Mouse (Mus musculus) lung, adult 2 months (tissue): ENCODE measurements around the gene Gstt2. TPM values are rescaled to one million over a fixed set of nuclear protein-coding genes. Genes with fewer than 3 reads are reported as not detected.

Source experiments
- DNase-seq: peaks from one replicate; pipeline ENCODE4 v3.0.0; 2022
- H3K4me1 ChIP-seq: fragments of 200-500 bp; 2 replicates; pipeline ENCODE4 v1.6.1; 2011; ENCODE audit warnings: low read length; ENCODE audit not compliant: control insufficient read depth, insufficient read depth
- H3K4me3 ChIP-seq: fragments of 200-500 bp; replicated peaks from 2 replicates; pipeline ENCODE3; 2011; ENCODE audit warnings: low read depth, mild to moderate bottlenecking, control low read depth, low read length; ENCODE audit errors: extremely low read depth
- CTCF ChIP-seq: fragments of 200-500 bp; IDR thresholded peaks from 2 replicates; pipeline ENCODE4 v1.5.1; 2011; ENCODE audit warnings: mild to moderate bottlenecking, low read length, control low read depth; ENCODE audit not compliant: insufficient read depth
- POLR2A ChIP-seq: fragments of 200-500 bp; IDR thresholded peaks from 2 replicates; pipeline ENCODE4 v1.6.1; 2011; ENCODE audit warnings: low read depth, mild to moderate bottlenecking, control low read depth, low read length, borderline replicate concordance; ENCODE audit errors: extremely low read depth
- WGBS: fragments of 180-500 bp; shearing (Covaris S2); methylation state at CpG from one replicate; pipeline ENCODE4 v1.1.7; 2018; 5-methylcytosine and 5-hydroxymethylcytosine counted together
- polyA plus RNA-seq: library from polyadenylated mRNA; depleted of rRNA; stranded (reverse); fragments of >200 nt; gene quantifications from 2 replicates; pipeline ENCODE4 v1.2.3, GENCODE M21; 2012; rRNA removed

Gstt2 gene
- polyA plus RNA-seq, result 137 and 149 TPM in 2 replicates

DNA sequence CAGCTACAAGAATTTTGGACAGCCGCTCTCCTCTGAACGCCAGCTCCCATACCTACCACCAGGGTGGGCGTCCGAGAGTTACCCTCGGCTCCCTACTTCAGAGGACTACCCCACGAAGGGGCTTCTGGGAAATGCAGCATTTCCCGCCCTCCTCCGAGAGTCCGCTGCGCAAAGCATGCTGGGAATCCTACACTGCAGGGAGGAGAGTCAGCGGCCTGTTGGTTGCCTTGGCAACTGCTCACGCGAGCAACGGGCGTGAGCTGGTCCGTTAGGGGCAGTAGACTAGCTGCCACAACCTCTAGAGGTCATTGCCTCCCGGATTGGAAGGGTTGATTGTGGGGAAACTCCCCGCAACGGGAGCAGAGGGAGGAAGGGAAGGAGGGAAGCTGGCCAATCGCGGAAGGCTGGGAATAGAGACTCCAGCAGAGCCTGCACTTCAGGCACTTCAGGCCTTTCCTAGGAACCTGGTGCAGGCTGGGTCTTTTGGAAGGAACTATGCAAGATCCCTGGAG, at the start of gene Gstt2:
Gene Gstt2 (minus strand): TSS at position 177 of the 512 bp plus-strand sequence.
- TF ChIP-seq POLR2A, result peak; percentile 64; the same call in 1 of the 2 replicates
- TF ChIP-seq CTCF, result peak; percentile 22; the same call in 1 of the 2 replicates
- peak within 1 kb of the TSS; percentile 80 for H3K4me3 ChIP-seq
- H3K4me1 ChIP-seq, result peaks cover 4% of the 10 kb centered on the region
- DNase-seq, result peak; percentile 90
- WGBS, result under 1% methylated on average over 21 of the region's 21 CpGs

DNA sequence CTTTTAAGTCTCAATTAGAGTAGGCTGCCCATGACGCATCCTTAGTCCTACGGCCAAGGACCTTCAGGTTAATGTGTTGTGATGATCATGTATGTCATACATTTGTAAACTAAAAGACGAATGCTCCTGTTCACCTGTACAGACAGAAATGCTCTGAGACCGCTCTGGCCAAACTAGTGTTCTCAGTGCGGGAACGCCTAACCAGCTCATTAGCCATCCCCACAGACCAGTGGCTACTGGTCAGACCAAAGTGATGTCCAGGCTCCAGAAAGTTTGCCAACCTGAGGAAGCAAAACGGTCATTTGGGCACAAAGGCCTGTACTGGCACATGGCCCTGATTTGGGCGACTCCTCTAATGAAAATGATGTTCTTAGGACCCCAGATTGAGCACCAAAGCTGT, 47.5 kb upstream of the Gstt2 start:
- H3K4me3 ChIP-seq, result no peak overlapping the region
- 89% methylated on average over 8 of the region's 8 CpGs for WGBS
- no peaks in the 10 kb centered on the region for H3K4me1 ChIP-seq
- TF ChIP-seq CTCF, result no peak
- TF ChIP-seq POLR2A, result no peak
- DNase-seq, result no peak

DNA sequence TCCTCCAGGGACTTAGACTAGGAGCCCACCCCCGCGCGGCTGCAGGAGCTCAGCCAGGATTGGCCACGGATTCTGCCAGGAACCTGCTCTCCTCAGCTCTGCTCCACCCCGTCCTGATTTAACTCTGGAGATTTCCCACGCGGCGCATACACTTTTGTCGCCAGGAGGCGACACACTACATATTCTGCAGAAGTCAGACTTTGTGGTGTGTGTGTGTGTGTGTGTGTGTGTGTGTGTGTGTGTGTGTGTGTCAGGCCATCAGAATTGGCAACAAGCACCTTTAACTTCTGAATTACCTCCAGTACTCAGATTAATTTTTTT, 46.0 kb upstream of the Gstt2 start:
- H3K4me1 ChIP-seq, result no peaks in the 10 kb centered on the region
- peak; percentile 68 for DNase-seq
- no peak overlapping the region for H3K4me3 ChIP-seq
- under 1% methylated on average over 10 of the region's 10 CpGs for WGBS
- TF ChIP-seq POLR2A, result no peak
- TF ChIP-seq CTCF, result peak; percentile 54

DNA sequence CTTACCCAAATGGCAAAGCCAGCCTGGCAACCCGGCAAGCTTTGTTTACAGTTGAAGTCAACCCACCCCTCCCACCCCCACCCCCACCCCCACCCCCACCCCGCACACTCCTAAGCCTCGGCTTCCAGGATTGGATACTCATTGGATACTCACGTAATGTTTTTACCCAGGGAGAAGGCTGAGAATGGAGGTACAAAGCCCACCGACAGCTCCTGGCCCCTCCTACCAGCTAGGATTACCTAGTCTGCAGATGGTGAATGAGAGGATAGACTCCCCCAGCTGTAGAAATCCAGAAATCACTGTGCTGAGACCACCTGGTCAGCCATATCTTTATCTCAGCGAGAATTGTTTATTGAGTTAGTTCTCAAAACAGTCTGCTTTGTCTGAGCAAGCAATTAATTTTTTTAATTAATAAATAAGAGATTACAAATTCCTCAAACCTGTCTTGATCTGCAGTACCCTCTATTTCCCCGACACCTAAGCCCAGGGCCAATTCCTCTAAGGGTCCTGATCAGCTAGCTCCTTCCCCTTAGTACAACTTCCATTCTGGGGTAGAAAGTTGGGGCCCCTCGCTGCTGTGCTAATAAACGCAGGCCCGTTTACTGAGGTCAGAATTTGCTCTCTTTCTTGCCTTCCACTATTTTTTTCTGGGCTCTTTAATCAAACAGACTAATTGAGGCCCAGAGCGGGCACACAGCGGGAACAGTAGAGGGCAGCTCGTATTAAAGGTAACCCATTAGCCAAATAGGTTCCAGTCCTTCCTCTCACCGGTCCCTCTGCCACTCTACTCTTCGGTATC, 45.4 kb upstream of the Gstt2 start:
- no peak for DNase-seq
- 24% methylated on average over 15 of the region's 15 CpGs for WGBS
- TF ChIP-seq POLR2A (no peak), CTCF (no peak)
- H3K4me1 ChIP-seq, result no peaks in the 10 kb centered on the region
- H3K4me3 ChIP-seq, result no peak overlapping the region

DNA sequence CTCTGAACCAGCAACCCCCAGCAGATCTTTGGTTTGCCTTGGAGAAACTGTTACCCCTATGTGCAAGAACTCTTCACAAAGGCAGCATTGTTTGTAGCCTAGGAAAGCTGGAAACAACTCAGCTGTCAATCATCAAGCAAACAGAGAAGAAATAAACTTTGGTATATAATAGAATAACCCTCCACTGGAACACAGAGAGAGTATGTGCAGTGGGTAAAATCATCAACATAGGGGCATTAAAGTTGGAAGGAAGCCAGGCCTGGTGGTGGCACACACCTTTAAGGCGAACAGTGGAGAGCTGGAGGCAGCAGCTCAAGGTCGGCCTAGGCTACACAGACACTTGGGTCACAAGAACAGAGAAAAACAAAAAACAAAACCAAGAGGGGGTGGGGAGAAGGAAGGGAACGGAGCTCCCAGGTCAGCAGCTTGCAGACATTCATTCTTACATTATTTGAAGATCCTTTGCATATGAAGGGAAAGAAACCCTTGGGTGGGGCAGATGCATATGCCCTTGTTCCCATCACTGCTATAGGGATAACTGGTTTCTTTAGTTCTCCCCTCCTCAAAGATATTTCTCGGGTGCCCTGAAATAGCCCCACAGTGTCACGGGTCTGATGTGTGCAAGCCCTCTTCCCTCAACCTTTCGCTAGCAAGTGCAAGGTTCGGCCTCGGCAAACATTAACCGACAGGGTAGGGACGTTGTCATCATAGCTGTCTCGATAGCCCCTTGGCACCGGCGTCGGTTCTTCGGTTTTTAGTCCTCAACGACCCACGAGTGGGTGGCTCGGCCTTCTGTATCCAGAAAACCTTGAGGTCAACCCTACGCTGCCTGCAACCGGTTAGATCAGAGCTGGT, 44.6 kb upstream of the Gstt2 start:
- DNase-seq, result no peak
- Histone ChIP-seq H3K4me1 (no peaks in the 10 kb centered on the region), H3K4me3 (no peak overlapping the region)
- WGBS, result 35% methylated on average over 20 of the region's 20 CpGs
- TF ChIP-seq CTCF, result no peak
- TF ChIP-seq POLR2A, result no peak

DNA sequence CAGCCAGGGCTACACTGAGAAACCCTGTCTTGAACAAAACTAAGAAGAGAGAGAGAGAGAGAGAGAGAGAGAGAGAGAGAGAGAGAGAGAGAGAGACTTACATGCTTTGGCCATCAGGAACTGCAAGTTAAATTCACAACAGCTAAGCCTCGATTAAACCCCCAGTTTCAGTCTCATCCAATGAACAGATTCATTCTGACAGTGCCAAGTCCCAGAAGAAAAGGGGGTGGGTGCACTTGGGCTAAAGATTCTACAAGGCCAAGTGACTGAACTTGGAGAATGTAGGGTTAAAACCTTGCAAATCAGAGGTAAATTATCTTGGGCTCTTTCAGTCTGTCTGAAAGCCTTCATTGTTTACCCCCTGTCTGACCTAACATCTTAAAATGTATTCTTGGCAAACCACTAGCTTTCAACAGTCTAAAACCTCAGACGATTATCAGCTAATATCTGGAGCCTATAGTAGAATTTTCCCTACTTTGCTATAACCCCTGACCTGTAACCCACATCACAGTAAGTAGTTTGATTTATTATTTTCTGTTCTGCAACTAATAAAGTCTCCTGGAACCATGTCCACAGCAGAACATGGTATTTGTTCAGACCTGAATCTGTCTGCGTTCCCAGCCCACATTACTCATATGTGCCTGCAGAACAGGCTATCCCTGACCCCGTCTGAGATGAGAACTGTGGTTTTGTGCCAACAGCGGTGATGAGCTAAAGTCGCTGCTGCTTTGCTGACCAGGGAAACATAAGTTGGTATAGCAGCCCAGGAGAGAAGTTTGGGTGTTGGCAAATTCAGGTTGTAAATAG, 43.8 kb upstream of the Gstt2 start:
- DNase-seq, result no peak
- H3K4me3 ChIP-seq, result no peak overlapping the region
- H3K4me1 ChIP-seq, result no peaks in the 10 kb centered on the region
- WGBS, result 48% methylated on average over 6 of the region's 6 CpGs
- TF ChIP-seq POLR2A (no peak), CTCF (no peak)

DNA sequence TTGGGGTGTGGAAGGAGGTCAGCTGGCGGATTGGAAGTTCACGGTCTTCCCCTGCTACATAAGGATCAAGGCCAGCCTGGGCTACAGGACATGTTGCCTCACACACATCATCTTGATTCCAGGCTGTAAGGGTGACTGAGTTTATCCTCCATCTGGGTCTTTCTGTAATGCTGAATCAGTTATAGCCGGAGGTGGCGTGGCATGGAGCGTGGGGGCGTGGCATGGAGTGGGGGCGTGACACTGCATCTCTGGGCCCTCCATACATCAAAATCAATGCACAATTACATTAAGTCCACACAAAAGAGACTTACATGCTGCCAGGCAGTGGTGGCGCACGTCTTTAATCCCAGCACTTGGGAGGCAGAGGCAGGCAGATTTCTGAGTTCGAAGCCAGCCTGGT, 43.1 kb upstream of the Gstt2 start:
- TF ChIP-seq CTCF (no peak), POLR2A (no peak)
- WGBS, result 91% methylated on average over 10 of the region's 10 CpGs

DNA sequence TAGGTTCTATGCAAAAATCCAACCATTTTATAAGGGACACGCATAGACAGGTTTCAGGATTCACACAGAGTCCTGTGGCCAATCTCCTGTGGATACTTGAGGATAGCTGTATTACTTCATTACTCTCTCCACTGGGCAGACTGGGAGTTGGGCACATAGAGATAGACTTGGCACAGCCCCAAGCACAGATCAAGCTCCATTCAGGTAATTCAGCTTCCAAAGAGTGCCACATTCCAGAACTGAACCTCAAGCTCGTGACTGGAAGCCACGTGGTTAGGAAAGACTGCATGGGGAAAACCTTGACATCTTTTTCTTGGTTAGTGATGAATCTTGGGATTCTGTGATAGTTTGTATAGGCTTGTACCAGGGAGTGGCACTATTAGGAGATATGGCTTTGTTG, 41.6 kb upstream of the Gstt2 start:
- no peak for TF ChIP-seq CTCF
- TF ChIP-seq POLR2A, result no peak
- 68% methylated on average over 3 of the region's 3 CpGs for WGBS
- no peaks in the 10 kb centered on the region for H3K4me1 ChIP-seq
- DNase-seq, result no peak
- no peak overlapping the region for H3K4me3 ChIP-seq

More for the DNA sequence above, 43.1 kb upstream of the Gstt2 start:
- H3K4me3 ChIP-seq, result no peak overlapping the region
- H3K4me1 ChIP-seq, result no peaks in the 10 kb centered on the region
- DNase-seq, result no peak

DNA sequence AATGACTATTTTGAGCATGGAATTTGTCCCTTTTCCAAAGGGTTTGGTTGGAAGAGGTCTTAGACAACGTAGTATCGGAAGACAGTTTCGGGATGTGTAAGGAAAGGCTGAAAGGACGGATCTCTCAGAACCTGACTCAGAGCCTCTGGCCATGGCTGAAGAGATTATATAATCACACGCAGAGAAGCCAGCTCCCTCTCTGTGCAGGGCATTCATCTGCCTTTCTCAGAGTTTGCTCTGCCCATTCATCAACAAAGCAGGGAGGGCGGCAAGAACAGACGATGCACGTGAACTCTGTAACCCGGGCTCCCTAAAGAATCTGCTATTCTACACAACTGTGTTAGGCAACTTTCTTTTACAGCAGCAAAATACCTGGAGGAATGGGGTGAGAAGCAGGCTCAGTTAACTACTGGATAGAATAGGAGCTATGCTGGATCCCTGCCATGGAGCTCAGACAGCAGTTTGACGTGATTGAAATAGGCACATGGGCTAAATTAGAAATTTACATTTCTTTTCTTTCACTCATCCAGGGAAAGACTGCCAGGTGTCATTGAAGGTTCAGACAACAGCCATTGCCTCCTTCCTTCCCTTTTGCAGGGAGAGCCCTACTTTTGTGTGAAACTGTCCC, 36.4 kb upstream of the Gstt2 start:
- DNase-seq, result no peak
- no peak for TF ChIP-seq CTCF
- no peak for TF ChIP-seq POLR2A

More for the DNA sequence above, 36.4 kb upstream of the Gstt2 start:
- Histone ChIP-seq H3K4me1 (no peaks in the 10 kb centered on the region), H3K4me3 (no peak overlapping the region)
- 35% methylated on average over 10 of the region's 10 CpGs for WGBS
